Mouse (Mus musculus) limb, embryonic 13.5 days (tissue): ENCODE measurements around the gene Ints4. TPM values are rescaled to one million over a fixed set of nuclear protein-coding genes. Genes with fewer than 3 reads are reported as not detected.

ENCODE experiments used
- ATAC-seq: fragments of 200-750 bp; cut with Nextera tagmentation; 2 replicates; pipeline ENCODE4 v1.8.0; 2017; ENCODE audit warnings: low read depth, moderate number of reproducible peaks, moderate TSS enrichment; ENCODE audit not compliant: low FRiP score
- H3K27ac ChIP-seq: fragments of 300-500 bp; sonication (generic); 2 replicates; pipeline ENCODE4 v1.5.1; 2015; ENCODE audit warnings: inconsistent platforms, mild to moderate bottlenecking, moderate library complexity
- H3K27me3 ChIP-seq: fragments of 300-500 bp; sonication (generic); 2 replicates; pipeline ENCODE4 v1.6.1; 2015; ENCODE audit warnings: mild to moderate bottlenecking, inconsistent platforms
- H3K36me3 ChIP-seq: fragments of 300-500 bp; sonication (generic); 2 replicates; pipeline ENCODE4 v1.6.1; 2015; ENCODE audit warnings: inconsistent platforms, mild to moderate bottlenecking, moderate library complexity
- H3K4me1 ChIP-seq: fragments of 300-500 bp; sonication (generic); 2 replicates; pipeline ENCODE4 v1.6.1; 2015; ENCODE audit warnings: inconsistent platforms
- H3K4me2 ChIP-seq: fragments of 300-500 bp; sonication (generic); replicated peaks from 2 replicates; pipeline ENCODE4 v1.6.1; 2015; ENCODE audit warnings: inconsistent platforms, mild to moderate bottlenecking, moderate library complexity
- H3K4me3 ChIP-seq: fragments of 300-500 bp; sonication (generic); 2 replicates; pipeline ENCODE4 v1.5.1; 2015; ENCODE audit warnings: moderate library complexity, mild to moderate bottlenecking, inconsistent platforms
- H3K9ac ChIP-seq: fragments of 300-500 bp; sonication (generic); 2 replicates; pipeline ENCODE4 v1.6.1; 2015; ENCODE audit warnings: mild to moderate bottlenecking, inconsistent platforms
- H3K9me3 ChIP-seq: fragments of 300-500 bp; sonication (generic); 2 replicates; pipeline ENCODE4 v1.6.1; 2016; ENCODE audit warnings: inconsistent platforms
- WGBS: fragments of 180-500 bp; shearing (Covaris S2); methylation state at CpG from one replicate; pipeline ENCODE4 v1.1.7; 2015; 5-methylcytosine and 5-hydroxymethylcytosine counted together
- polyA plus RNA-seq: library from polyadenylated mRNA; unstranded; fragments of >200 nt; fragmentation: Nextera tagmentation; extraction: Ambion mirVana; gene quantifications from 2 replicates; pipeline ENCODE4 v1.2.1, GENCODE M21; 2015

The Ints4 gene
- polyA plus RNA-seq, 1 experiment from 2014 or later: 57.3 TPM

DNA sequence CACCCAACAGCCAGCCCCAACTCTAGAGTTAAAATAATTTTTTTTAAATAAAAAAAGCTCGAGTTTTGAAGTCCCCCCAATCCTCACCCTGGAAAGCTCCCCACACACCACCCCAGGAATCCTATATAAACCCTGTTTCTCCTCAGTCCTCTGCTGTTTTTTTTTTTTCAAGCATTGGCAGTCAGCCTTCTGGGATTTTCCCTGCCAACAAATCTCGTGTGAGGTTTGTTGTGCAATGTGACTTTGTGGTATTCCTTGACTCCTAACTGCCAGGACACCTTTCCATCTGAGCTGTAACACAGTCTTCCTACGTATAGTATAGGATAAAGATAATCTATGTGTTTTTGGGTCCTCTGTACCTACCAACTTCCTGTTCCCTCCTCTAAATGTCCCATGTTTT lies 1.4 kb upstream of the Ints4 start:
- ATAC-seq: no peak
- WGBS: 59% methylated on average over 3 of the region's 3 CpGs
- Histone ChIP-seq H3K27me3 (no peaks in the 10 kb centered on the region), H3K27ac (no peak overlapping the region), H3K36me3 (no peaks in the 10 kb centered on the region), H3K4me1 (peaks cover 21% of the 10 kb centered on the region), H3K4me3 (no peak overlapping the region), H3K4me2 (no peak overlapping the region), H3K9me3 (no peaks in the 10 kb centered on the region), H3K9ac (no peak overlapping the region)

DNA sequence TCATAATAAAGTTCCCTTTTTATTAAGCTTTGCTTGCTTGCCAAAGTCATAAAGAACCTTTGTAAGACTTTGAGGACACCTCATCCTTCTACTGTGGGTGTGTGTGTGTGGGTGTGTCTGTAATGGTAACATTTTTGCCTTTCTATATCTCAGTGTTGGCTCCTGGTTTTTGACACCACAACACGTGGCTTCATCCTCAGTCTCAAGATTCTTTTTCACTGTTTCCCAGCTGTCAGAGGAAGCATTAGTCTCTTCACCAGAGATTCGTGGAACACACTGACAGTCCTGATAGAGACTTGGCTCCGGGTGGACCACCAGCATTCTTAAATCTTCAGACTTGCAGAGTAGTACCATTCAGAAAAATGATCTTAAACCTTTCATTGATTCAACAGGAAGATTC lies 466 bp upstream of the Ints4 start:
- Histone ChIP-seq H3K4me3 (peak overlapping the region; percentile 74), H3K36me3 (peaks cover 9% of the 10 kb centered on the region), H3K4me1 (peaks cover 21% of the 10 kb centered on the region), H3K27ac (no peak overlapping the region), H3K4me2 (peak overlapping the region; percentile 94), H3K9me3 (no peaks in the 10 kb centered on the region), H3K27me3 (no peaks in the 10 kb centered on the region), H3K9ac (peak overlapping the region; percentile 48)
- WGBS: 31% methylated on average over 3 of the region's 3 CpGs
- ATAC-seq: no peak

- H3K4me3 ChIP-seq: no peak overlapping the region
- no peaks in the 10 kb centered on the region for H3K9me3 ChIP-seq
- no peak for ATAC-seq
These were observed 2.6 kb downstream of the Ints4 start for GRCm38 (mm10) chr7:97483378-97483777.

DNA sequence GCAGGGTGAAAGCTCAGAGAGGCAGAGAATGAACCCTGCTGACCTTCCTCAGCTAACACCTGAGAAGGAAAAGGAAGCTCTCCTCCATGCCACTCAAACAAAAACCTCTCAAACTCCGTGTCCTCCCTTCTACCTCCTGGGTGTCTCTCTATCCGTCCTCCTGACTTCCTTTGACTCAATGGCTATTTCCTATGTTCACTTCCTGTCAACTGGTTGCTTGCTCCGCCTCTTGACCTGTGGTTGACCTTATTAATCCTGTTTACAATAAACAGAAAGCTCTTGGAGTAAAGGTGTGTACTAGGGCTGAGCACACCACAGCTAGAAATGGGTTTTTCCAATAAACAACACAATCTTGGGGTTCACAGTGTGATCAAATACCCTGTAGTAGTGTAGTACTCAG lies 10.4 kb downstream of the Ints4 start:
- H3K4me3 ChIP-seq: no peak overlapping the region
- H3K4me2 ChIP-seq: no peak overlapping the region
- peaks cover 75% of the 10 kb centered on the region for H3K36me3 ChIP-seq
- H3K4me1 ChIP-seq: no peaks in the 10 kb centered on the region
- H3K9me3 ChIP-seq: no peaks in the 10 kb centered on the region
- H3K9ac ChIP-seq: no peak overlapping the region
- ATAC-seq: no peak
- no peaks in the 10 kb centered on the region for H3K27me3 ChIP-seq
- H3K27ac ChIP-seq: no peak overlapping the region
- WGBS: 69% methylated on average over 3 of the region's 3 CpGs

More at GRCm38 (mm10) chr7:97483378-97483777, 2.6 kb downstream of the Ints4 start:
- Histone ChIP-seq H3K36me3 (peaks cover 36% of the 10 kb centered on the region), H3K4me2 (no peak overlapping the region), H3K4me1 (peaks cover 21% of the 10 kb centered on the region), H3K27ac (no peak overlapping the region), H3K27me3 (no peaks in the 10 kb centered on the region), H3K9ac (no peak overlapping the region)
- WGBS: 88% methylated on average over 2 of the region's 2 CpGs

DNA sequence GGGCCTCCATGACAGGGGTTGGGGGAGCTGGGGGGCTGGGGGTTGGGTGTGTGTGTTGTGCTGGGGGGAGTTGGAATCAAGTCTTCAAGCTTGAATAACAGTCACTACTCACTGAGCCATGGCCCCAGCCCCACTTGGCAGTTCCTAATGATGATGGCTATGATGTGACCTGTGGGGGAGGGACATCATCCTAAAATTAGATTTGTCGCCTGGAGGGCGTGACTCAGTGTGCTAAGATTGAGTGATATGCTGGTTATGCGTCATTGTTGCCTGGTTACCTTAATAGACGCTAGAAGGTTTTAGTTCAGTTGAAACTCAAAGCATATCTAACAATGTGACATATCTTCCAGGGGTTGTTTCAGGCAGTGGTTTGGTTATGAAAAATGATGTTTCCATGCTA lies 11.7 kb downstream of the Ints4 start:
- H3K4me3 ChIP-seq: no peak overlapping the region
- WGBS: 92% methylated on average over 4 of the region's 4 CpGs
- no peaks in the 10 kb centered on the region for H3K9me3 ChIP-seq
- H3K9ac ChIP-seq: no peak overlapping the region
- H3K4me1 ChIP-seq: no peaks in the 10 kb centered on the region
- ATAC-seq: no peak
- H3K4me2 ChIP-seq: no peak overlapping the region
- no peaks in the 10 kb centered on the region for H3K27me3 ChIP-seq
- no peak overlapping the region for H3K27ac ChIP-seq
- H3K36me3 ChIP-seq: peaks cover 64% of the 10 kb centered on the region

DNA sequence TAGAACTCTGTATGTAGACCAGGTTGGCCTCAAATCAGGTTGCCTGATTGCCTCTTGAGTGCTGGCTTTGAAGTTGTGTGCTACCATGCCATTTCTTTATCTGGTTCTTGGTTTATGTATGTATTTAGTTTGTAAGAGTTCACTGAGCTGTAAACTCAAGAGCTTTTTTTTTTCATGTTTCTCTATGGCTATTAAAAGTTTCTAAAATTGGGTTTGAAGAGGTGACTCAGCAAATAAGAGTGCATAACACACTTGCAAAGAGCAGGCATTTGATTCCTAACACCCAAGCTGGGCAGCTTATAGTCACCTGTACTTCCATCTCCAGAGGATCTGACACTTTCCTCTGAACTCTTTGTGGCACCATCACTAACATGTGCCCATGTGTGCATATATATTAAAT lies 14.3 kb downstream of the Ints4 start:
- H3K4me2 ChIP-seq: no peak overlapping the region
- no peak for ATAC-seq
- H3K4me1 ChIP-seq: no peaks in the 10 kb centered on the region
- H3K36me3 ChIP-seq: peaks cover 66% of the 10 kb centered on the region
- H3K27ac ChIP-seq: no peak overlapping the region
- no peaks in the 10 kb centered on the region for H3K27me3 ChIP-seq
- no peaks in the 10 kb centered on the region for H3K9me3 ChIP-seq
- no peak overlapping the region for H3K9ac ChIP-seq
- no peak overlapping the region for H3K4me3 ChIP-seq

- Histone ChIP-seq H3K4me2 (no peak overlapping the region), H3K36me3 (peaks cover 62% of the 10 kb centered on the region), H3K9ac (no peak overlapping the region), H3K27me3 (no peaks in the 10 kb centered on the region), H3K4me3 (no peak overlapping the region), H3K4me1 (no peaks in the 10 kb centered on the region), H3K27ac (no peak overlapping the region), H3K9me3 (no peaks in the 10 kb centered on the region)
- 87% methylated on average over 5 of the region's 5 CpGs for WGBS
- 0 out of 2 replicates have a peak, but pooled peaks have one; percentile 36 for ATAC-seq
These were observed 19.9 kb downstream of the Ints4 start for GRCm38 (mm10) chr7:97500555-97501209.

- Histone ChIP-seq H3K9ac (no peak overlapping the region), H3K27me3 (no peaks in the 10 kb centered on the region), H3K36me3 (peaks cover 92% of the 10 kb centered on the region), H3K9me3 (no peaks in the 10 kb centered on the region), H3K4me2 (no peak overlapping the region), H3K27ac (no peak overlapping the region), H3K4me1 (no peaks in the 10 kb centered on the region), H3K4me3 (no peak overlapping the region)
- WGBS: 85% methylated on average over 1 of the region's 1 CpGs
- no peak for ATAC-seq
These were observed 34.0 kb downstream of the Ints4 start for GRCm38 (mm10) chr7:97514786-97515185.

GRCm38 (mm10) chr7:97519935-97520334 lies 39.2 kb downstream of the Ints4 start:
- Histone ChIP-seq H3K4me2 (no peak overlapping the region), H3K4me3 (no peak overlapping the region), H3K36me3 (peaks cover 83% of the 10 kb centered on the region), H3K27ac (no peak overlapping the region), H3K27me3 (no peaks in the 10 kb centered on the region), H3K4me1 (no peaks in the 10 kb centered on the region), H3K9ac (no peak overlapping the region), H3K9me3 (no peaks in the 10 kb centered on the region)
- 86% methylated on average over 2 of the region's 2 CpGs for WGBS
- no peak for ATAC-seq

- ATAC-seq: no peak
- WGBS: 90% methylated on average over 5 of the region's 5 CpGs
- Histone ChIP-seq H3K27me3 (no peaks in the 10 kb centered on the region), H3K4me1 (no peaks in the 10 kb centered on the region), H3K4me2 (no peak overlapping the region), H3K27ac (no peak overlapping the region), H3K4me3 (no peak overlapping the region), H3K9ac (no peak overlapping the region), H3K9me3 (no peaks in the 10 kb centered on the region; the same call in 1 of the 2 replicates), H3K36me3 (peaks cover 94% of the 10 kb centered on the region)
These were observed 54.8 kb downstream of the Ints4 start for GRCm38 (mm10) chr7:97535531-97535930.

- Histone ChIP-seq H3K4me2 (no peak overlapping the region), H3K36me3 (peaks cover 96% of the 10 kb centered on the region), H3K4me3 (no peak overlapping the region), H3K4me1 (no peaks in the 10 kb centered on the region), H3K27me3 (no peaks in the 10 kb centered on the region), H3K27ac (no peak overlapping the region), H3K9ac (no peak overlapping the region), H3K9me3 (no peaks in the 10 kb centered on the region; the same call in 1 of the 2 replicates)
- WGBS: 88% methylated on average over 5 of the region's 5 CpGs
- no peak for ATAC-seq
These were observed 55.8 kb downstream of the Ints4 start for GRCm38 (mm10) chr7:97536571-97536970.

DNA sequence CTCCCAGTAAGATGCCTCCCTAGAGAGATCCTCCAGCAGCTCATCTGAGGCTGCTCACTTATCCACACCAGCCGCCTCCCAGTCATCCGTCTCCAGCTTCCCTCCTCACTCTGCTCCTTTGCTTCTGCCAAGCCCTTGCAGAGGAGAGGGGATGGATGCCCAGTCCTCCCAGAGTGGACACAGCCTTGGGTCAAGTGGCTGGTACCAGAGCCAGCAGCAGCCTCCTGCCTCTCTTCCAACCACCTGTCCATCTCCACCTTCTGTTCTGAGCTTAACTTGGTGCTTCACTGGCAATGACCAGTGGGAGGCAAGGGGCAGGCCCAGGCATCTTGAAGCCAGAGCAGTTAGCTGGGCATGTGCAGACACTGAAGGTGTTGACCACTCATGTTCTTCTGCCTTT lies 65.7 kb downstream of the Ints4 start:
- ATAC-seq: no peak
- 93% methylated on average over 2 of the region's 2 CpGs for WGBS

DNA sequence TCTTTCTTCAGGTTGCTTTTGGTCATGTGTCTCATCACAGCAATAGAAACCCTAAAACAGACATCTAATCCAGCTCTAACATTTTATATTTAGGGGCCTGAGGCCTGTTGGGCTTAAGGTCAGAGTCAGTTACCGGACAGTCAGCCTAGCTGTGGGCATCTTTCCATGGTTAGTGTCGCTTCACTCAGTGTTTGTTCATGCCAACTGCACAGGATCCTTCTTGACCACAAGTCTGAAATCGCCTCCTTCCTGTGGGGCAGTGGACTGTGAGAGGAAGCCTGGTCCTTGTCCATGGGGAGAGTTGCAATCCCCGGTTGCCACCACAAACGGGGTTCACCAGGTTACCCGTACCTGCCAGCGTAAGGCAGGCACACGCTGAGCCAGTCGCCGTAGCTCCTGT lies 68.5 kb downstream of the Ints4 start:
- H3K9me3 ChIP-seq: no peaks in the 10 kb centered on the region; the same call in 1 of the 2 replicates
- H3K4me2 ChIP-seq: no peak overlapping the region
- no peaks in the 10 kb centered on the region for H3K27me3 ChIP-seq
- no peak overlapping the region for H3K4me3 ChIP-seq
- no peak overlapping the region for H3K27ac ChIP-seq
- ATAC-seq: no peak
- peaks cover 10% of the 10 kb centered on the region; the same call in 1 of the 2 replicates for H3K4me1 ChIP-seq
- WGBS: 90% methylated on average over 10 of the region's 10 CpGs
- H3K9ac ChIP-seq: no peak overlapping the region
- H3K36me3 ChIP-seq: peaks cover 20% of the 10 kb centered on the region

More for the DNA sequence above, 65.7 kb downstream of the Ints4 start:
- Histone ChIP-seq H3K4me1 (peaks cover 10% of the 10 kb centered on the region; the same call in 1 of the 2 replicates), H3K4me2 (no peak overlapping the region), H3K27ac (no peak overlapping the region), H3K36me3 (peaks cover 44% of the 10 kb centered on the region), H3K27me3 (no peaks in the 10 kb centered on the region), H3K9ac (no peak overlapping the region), H3K4me3 (no peak overlapping the region), H3K9me3 (peaks cover 5% of the 10 kb centered on the region; the same call in 1 of the 2 replicates)
